Mouse (Mus musculus) CH12.LX (cell line): ENCODE measurements around the gene Gcnt3. TPM values are rescaled to one million over a fixed set of nuclear protein-coding genes. Genes with fewer than 3 reads are reported as not detected.

ENCODE experiments used
- polyA plus RNA-seq: library from polyadenylated mRNA; unstranded; fragments of >175 nt; gene quantifications from 2 replicates; pipeline ENCODE4 v1.2.1, GENCODE M21; 2012; ENCODE audit warnings: low read depth; ENCODE audit not compliant: insufficient read length
- total RNA-seq, 2 experiments: library from RNA; depleted of rRNA; stranded (reverse); fragments of 300-350 nt in 1 of 2; fragments of >200 nt in 1 of 2; gene quantifications; 2 replicates each; pipeline ENCODE4 v1.2.3; 2012 to 2014

The Gcnt3 gene
- total and polyA plus RNA-seq, 3 experiments = 0.04 TPM; not detected in 1

Other genes with a start within 250 kb of the Gcnt3 start
- gene Bnip2, start 48.6 kb downstream of the Gcnt3 start, total RNA-seq (2012; rRNA removed) = 54.3 and 67.5 TPM in 2 replicates
- gene Bnip2, start 48.6 kb downstream of the Gcnt3 start, total RNA-seq (2014; rRNA removed) = 104 and 117 TPM in 2 replicates
- gene Bnip2, start 48.6 kb downstream of the Gcnt3 start, polyA plus RNA-seq = 88.1 and 89.7 TPM in 2 replicates
- gene Gtf2a2, start 25.5 kb downstream of the Gcnt3 start, total RNA-seq (2012; rRNA removed) = 51.1 and 65.5 TPM in 2 replicates
- gene Gtf2a2, start 25.5 kb downstream of the Gcnt3 start, total RNA-seq (2014; rRNA removed) = 156 and 179 TPM in 2 replicates
- gene Gtf2a2, start 25.5 kb downstream of the Gcnt3 start, polyA plus RNA-seq = 94.2 and 109 TPM in 2 replicates
- gene Fam81a, start 104.5 kb upstream of the Gcnt3 start, total RNA-seq (2012; rRNA removed) = 0.04 and 0.13 TPM in 2 replicates
- 0.09 TPM in 1 of 2 replicates, not detected in the other for gene Fam81a, start 104.5 kb upstream of the Gcnt3 start, total RNA-seq (2014; rRNA removed)
- gene Fam81a, start 104.5 kb upstream of the Gcnt3 start, polyA plus RNA-seq = not detected in 2 replicates
- 97.6 and 98.7 TPM in 2 replicates for gene Myo1e, start 169.3 kb upstream of the Gcnt3 start, total RNA-seq (2012; rRNA removed)
- gene Myo1e, start 169.3 kb upstream of the Gcnt3 start, total RNA-seq (2014; rRNA removed) = 82.3 and 88.5 TPM in 2 replicates
- 186 and 188 TPM in 2 replicates for gene Myo1e, start 169.3 kb upstream of the Gcnt3 start, polyA plus RNA-seq